Mouse (Mus musculus) CH12.LX (cell line): ENCODE measurements at regions not wholly inside any gene's neighbourhood (a gene's known extent, or its start where the extent isn't known, plus 50 kb on each side); places are given as distances from the start of the nearest gene placed in this dataset.

Source experiments
- CHD2 ChIP-seq: IDR thresholded peaks from 2 replicates; pipeline ENCODE4 v1.6.1; 2011; ENCODE audit warnings: low read length, improper control_type of control experiment
- CTCF ChIP-seq, 2 experiments: IDR thresholded peaks in 1 of 2; conservative IDR thresholded peaks in 1 of 2; 2 replicates each; pipeline ENCODE4 v1.5.1; 2011 to 2012; ENCODE audit warnings: low read depth in 2 of 2, low read length in 2 of 2, improper control_type of control experiment in 1 of 2, inconsistent platforms in 1 of 2, mild to moderate bottlenecking in 1 of 2, moderate library complexity in 1 of 2
- ELF1 ChIP-seq: IDR thresholded peaks from 2 replicates; pipeline ENCODE4 v1.6.1; 2014; ENCODE audit warnings: low read depth, mild to moderate bottlenecking, inconsistent platforms, low read length, improper control_type of control experiment
- EP300 ChIP-seq: IDR thresholded peaks from 2 replicates; pipeline ENCODE4 v1.6.1; 2011; ENCODE audit warnings: low read length, improper control_type of control experiment
- ETS1 ChIP-seq: conservative IDR thresholded peaks from 2 replicates; pipeline ENCODE4 v1.6.1; 2012; ENCODE audit warnings: low read depth, mild to moderate bottlenecking, inconsistent platforms, low read length, improper control_type of control experiment, moderate library complexity
- KAT2A ChIP-seq: IDR thresholded peaks from 2 replicates; pipeline ENCODE4 v1.6.1; 2012; ENCODE audit warnings: low read length, improper control_type of control experiment, inconsistent platforms; ENCODE audit not compliant: insufficient replicate concordance
- MXI1 ChIP-seq: IDR thresholded peaks from 2 replicates; pipeline ENCODE4 v1.6.1; 2011; ENCODE audit warnings: mild to moderate bottlenecking, low read depth, low read length, improper control_type of control experiment
- POLR2A ChIP-seq: IDR thresholded peaks from 2 replicates; pipeline ENCODE4 v1.6.1; 2011; ENCODE audit warnings: low read depth, mild to moderate bottlenecking, improper control_type of control experiment, low read length
- RCOR1 ChIP-seq: conservative IDR thresholded peaks from 2 replicates; pipeline ENCODE4 v1.6.1; 2012; ENCODE audit warnings: low read depth, mild to moderate bottlenecking, inconsistent platforms, low read length, improper control_type of control experiment
- TBP ChIP-seq: conservative IDR thresholded peaks from 2 replicates; pipeline ENCODE4 v1.6.1; 2011; ENCODE audit warnings: low read depth, low read length, improper control_type of control experiment
- USF1 ChIP-seq: IDR thresholded peaks from 2 replicates; pipeline ENCODE4 v1.6.1; 2014; ENCODE audit warnings: low read depth, mild to moderate bottlenecking, inconsistent platforms, low read length, improper control_type of control experiment
- USF2 ChIP-seq: conservative IDR thresholded peaks from 2 replicates; pipeline ENCODE4 v1.6.1; 2011; ENCODE audit warnings: low read depth, low read length, improper control_type of control experiment
- ZMIZ1 ChIP-seq: IDR thresholded peaks from 2 replicates; pipeline ENCODE4 v1.6.1; 2012; ENCODE audit warnings: low read depth, mild to moderate bottlenecking, inconsistent platforms, low read length, improper control_type of control experiment

GRCm38 (mm10) chr10:96689976-96690867, 73.4 kb downstream of the Btg1 start:
- TF ChIP-seq CHD2 (no peak), EP300 (no peak), USF2 (no peak), ZMIZ1 (no peak), CTCF (conservative IDR thresholded peaks at IDR 0.05 in 1 of 2, IDR thresholded peaks at IDR 0.05 in 1 of 2; ENCODE audit: low read depth in 2 of 2, low read length in 2 of 2) (no peak), USF1 (no peak), TBP (no peak), ELF1 (no peak), KAT2A (no peak), MXI1 (no peak; the same call in 1 of the 2 replicates), ETS1 (no peak), RCOR1 (no peak), POLR2A (no peak)
